Mouse (Mus musculus): ENCODE measurements around the gene Mib2.

Gene Mib2

GRCm38 (mm10) chr4:155618321-155618720, 50.7 kb downstream of the Mib2 start:
- no peak for DNase-seq (ENCODE audit: low spot score in 2 of 2)

DNA sequence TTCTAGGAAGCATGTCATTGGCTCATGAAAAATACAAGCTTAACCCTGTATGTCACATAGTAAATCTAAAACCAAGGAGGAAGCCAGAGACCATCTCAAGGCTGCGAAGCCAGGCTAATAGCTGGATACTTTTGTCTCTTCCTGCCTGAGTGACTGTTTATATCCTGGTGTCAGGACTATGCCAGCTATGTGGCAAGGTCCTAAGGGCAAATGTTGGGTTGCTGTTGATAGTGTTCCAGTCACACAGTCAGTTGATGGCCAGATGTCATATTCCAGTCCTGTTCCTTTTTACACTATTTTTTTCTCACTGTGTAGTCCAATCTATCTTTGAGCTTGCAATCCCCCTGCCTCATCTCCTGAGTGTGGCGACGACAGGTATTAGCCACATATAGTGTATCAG, 55.7 kb downstream of the Mib2 start:
- DNase-seq (ENCODE audit: low spot score in 2 of 2): no peak

- DNase-seq (ENCODE audit: low spot score in 2 of 2): no peak
Measured at GRCm38 (mm10) chr4:155611860-155612259, 57.1 kb downstream of the Mib2 start.

DNA sequence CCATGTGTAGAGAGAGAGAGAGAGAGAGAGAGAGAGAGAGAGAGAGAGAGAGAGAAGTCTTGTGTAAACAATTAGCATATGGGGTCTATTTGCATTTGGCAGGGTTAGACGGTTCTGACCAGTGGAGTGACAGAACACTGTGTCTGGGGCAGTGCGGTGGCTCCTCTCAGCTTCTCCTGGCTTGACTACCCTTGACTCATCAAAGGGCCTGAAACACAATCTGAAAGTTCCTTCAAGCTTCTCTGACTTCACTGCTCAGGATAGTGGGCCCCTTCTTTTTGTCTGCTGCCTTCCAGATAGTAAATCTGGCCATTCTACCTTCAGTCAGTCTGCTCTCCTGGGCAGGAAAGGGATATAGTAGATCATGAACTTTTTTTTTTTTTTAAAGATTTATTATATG, 62.2 kb downstream of the Mib2 start:
- no peak for DNase-seq (ENCODE audit: low spot score in 2 of 2)

GRCm38 (mm10) chr4:155605132-155605531, 63.9 kb downstream of the Mib2 start:
- no peak for DNase-seq (ENCODE audit: low spot score in 2 of 2)

Measured in cerebellum, postnatal 4 days (tissue).